Mouse (Mus musculus) lung, postnatal 4 days (tissue): ENCODE measurements around the gene H2-Eb2.
A peak's percentile ranks its signal among the peaks of the same experiment; 100 is the strongest.

ENCODE experiments used
- DNase-seq, 2 experiments: peaks; one replicate each; pipeline ENCODE4 v3.0.0; 2021

Gene H2-Eb2

GRCm38 (mm10) chr17:34325436-34325835, at the start of gene H2-Eb2:
Gene H2-Eb2 (plus strand): TSS chr17:34325665.
- peak in 1 of 2 experiments; percentile 33 for DNase-seq

DNA sequence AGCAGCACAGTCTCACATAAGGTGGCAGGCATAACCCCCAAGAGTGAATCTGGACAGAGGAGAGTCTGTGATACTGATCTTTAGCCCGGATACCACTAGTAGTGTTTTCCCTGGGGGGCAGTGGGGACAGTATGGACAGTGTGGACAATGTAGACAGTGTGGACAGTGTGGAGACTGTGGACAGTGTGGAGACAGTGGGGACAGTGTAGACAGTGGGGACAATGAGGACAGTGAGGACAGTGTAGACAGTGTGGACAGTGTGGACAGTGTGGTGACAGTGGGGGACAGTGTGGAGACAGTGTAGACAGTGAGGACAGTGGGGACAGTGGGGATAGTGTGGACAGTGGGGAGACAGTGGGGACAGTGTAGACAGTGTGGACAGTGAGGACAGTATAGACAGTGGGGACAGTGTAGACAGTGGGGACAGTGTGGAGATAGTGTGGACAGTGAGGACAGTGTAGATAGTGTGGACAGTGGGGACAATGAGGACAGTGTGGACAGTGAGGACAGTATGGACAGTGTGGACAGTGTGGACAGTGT, 44.9 kb upstream of the H2-Eb2 start:
- no peak for DNase-seq

DNA sequence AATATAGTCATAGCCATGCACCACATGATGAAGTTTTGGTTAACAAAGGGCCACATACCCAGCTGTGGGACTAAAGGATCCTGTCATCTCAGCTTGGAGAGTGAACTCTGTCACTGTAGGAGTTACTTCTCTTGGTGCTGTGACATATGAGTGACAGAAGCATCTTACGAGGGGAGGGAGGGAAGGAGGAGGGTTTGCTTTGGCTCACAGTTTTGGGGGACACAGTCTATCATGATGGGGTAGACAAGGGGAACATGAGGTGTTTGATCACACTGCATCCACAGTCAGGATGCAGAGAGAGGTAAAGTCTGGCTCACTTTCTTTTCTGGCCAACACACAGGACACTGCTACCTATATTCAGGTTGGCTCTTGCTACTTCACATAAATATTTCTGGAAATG, 43.6 kb upstream of the H2-Eb2 start:
- no peak for DNase-seq

- no peak for DNase-seq
Measured at GRCm38 (mm10) chr17:34285371-34285770, 40.1 kb upstream of the H2-Eb2 start.

GRCm38 (mm10) chr17:34285848-34286247, 39.6 kb upstream of the H2-Eb2 start:
- peak in 1 of 2 experiments; percentile 44 for DNase-seq

DNA sequence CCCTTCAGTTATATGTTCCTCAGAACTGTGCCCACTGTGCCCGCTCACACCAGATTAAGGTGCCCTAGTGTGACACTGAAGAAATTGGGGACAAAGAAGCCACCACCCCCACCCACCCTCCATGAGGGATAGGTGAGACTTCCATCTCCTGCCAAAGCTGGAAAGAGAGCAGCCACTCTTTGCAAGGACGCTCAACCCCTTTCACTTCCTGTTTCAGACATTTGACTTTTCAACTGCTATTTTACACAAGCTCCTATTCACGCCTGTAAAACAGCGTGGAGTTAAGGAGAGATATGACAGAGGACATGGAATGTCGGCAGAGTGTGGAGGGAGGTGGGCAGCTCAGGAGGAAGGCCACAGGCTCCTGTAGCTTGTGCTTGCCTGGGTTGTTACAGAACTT, 39.0 kb upstream of the H2-Eb2 start:
- DNase-seq: no peak

- no peak for DNase-seq
Measured at GRCm38 (mm10) chr17:34286999-34287398, 38.5 kb upstream of the H2-Eb2 start.

DNA sequence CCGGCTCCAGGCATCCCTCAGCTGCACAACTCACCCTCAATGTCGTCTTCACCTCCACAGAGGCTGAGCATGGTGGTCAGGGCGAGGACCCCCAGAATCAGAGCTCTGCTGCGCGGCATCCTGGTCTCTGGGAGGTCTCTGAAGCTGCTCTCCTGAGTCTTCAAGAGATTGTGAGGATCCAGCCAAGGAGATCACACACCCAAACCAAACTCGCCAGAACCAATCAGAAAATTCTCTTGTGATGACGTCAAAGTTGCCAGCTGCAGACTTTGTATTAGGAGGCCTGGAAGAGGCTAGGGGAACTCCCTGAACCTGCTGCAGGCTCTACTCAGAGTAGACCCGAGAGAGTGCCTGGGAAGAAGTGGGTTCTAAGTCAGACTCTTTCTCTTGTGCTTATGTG, 37.8 kb upstream of the H2-Eb2 start, which contains the start of gene H2-Aa:
Gene H2-Aa (minus strand): TSS at position 176 of the 400 bp plus-strand sequence.
- peak; percentile 80 to 91 for DNase-seq

- no peak for DNase-seq
Measured at GRCm38 (mm10) chr17:34288131-34288530, 37.3 kb upstream of the H2-Eb2 start.

DNA sequence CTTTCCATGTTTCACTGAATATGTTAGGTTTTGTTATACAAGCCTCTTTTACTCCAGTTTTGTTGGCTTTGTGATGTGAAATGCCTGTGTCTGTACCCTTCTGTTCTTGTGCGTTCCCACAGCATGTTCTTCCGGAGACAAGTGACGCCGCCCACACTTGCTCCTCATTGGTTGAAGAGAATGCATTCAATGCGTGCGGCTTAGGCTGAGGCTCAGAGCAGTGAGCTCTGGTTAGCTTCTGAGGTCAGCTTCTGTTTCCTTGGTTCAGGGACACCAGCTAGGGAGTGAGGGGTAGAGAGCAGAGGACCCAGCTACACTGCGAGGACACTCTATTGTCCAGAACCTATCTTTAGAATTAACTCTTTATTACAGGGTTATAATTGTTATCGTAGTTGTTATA, 33.9 kb upstream of the H2-Eb2 start:
- peak; percentile 76 to 85 for DNase-seq

GRCm38 (mm10) chr17:34292570-34292969, 32.9 kb upstream of the H2-Eb2 start:
- DNase-seq: no peak

- no peak for DNase-seq
Measured at GRCm38 (mm10) chr17:34293533-34293932, 31.9 kb upstream of the H2-Eb2 start.

DNA sequence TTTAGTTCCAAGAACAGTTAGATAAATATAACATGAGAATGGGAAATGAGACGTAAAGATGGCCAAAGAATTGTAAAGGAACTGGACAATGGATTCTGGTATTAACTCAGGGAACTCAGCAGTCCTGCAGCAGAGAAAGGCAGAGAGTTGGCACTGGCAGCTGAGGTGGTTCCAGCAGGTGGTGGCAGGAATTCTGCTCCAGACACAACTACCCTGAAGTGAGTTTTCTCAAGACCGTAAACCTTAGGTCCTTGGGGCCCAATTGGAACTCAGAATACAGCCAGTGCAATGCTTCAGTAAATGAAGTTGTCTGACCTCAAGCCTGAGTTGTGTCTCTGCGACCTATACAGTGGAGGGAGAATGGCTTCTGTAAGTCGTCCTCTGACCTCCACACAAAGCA, 31.2 kb upstream of the H2-Eb2 start:
- no peak for DNase-seq

- no peak for DNase-seq
Measured at GRCm38 (mm10) chr17:34295307-34295706, 30.2 kb upstream of the H2-Eb2 start.

GRCm38 (mm10) chr17:34295891-34296794, 29.3 kb upstream of the H2-Eb2 start:
- peak in 1 of 2 experiments; percentile 65 for DNase-seq

- DNase-seq: no peak
Measured at GRCm38 (mm10) chr17:34299356-34299755, 26.1 kb upstream of the H2-Eb2 start.

DNA sequence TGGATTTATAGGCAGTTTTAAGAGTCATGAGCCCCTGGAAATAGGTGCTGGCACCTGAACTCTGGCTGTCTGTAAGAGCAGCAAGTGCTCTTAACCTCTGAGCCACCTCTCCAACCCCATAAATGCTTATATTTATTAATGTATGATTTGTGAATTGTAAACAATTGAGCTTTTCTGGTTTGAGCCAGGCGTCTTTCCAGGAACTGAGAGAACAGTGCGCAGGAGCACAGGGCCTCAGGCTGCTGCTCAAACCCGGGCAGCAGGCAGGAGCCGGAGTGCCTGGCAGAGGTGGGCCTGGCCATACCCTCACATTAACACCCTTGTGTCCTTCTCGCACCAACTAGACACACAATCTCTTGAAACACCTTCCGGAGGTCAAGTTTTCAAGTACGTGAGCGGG, 25.4 kb upstream of the H2-Eb2 start:
- no peak for DNase-seq

- DNase-seq: peak in 1 of 2 experiments; percentile 38
Measured at GRCm38 (mm10) chr17:34300691-34301566, 24.5 kb upstream of the H2-Eb2 start.

GRCm38 (mm10) chr17:34301670-34302190, 23.7 kb upstream of the H2-Eb2 start:
- no peak for DNase-seq

DNA sequence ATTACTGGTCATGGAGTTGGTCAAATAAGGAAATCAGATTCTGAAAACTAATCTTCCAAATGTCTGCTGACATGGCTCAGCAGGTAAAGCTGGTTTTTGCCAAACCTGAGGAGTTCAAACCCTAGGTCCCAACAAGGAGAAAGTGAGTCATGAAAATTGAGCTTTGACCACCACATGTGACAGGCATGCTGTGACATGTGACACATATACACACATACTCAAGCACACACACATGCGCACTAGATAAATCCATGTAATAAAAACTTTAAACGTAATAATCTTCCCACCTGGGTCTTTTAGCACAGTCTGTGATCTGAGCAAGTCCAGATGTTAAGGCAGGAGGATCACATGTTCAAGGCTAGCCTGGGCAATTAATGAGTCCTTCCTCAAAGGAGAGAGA, 21.7 kb upstream of the H2-Eb2 start:
- DNase-seq: no peak

GRCm38 (mm10) chr17:34304751-34305150, 20.7 kb upstream of the H2-Eb2 start:
- DNase-seq: peak; percentile 53 to 83

GRCm38 (mm10) chr17:34305380-34306030, 20.0 kb upstream of the H2-Eb2 start, which contains the start of gene H2-Eb1:
Gene H2-Eb1 (plus strand): TSS chr17:34305867.
- DNase-seq: peak; percentile 79 to 92
